Mouse (Mus musculus): ENCODE measurements around the gene Myo5c. TPM values are rescaled to one million over a fixed set of nuclear protein-coding genes. Genes with fewer than 3 reads are reported as not detected.
A peak's percentile ranks its signal among the peaks of the same experiment; 100 is the strongest.

The Myo5c gene
- total RNA-seq, 1 experiment from 2014 or later = 4.8 TPM

DNA sequence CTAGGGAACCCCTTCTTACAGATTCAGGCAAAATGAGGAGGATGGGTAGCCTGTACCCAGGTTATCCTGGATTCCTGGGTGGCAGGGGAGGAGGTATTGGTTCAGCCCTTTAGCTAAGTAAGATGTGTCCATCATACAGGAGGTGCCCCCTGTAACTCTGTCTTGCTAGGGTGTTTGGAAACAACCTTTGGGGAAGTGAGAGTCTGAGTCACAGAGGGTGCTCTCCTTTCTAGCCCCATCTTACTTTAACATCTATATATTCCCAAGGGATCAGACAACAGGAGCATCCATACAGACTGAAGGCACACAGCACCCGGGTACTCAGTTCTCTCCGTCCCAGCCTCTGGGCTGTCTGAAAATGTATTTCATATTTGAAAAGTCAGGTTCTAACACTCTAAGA is 50.4 kb downstream of the Myo5c start:
- no peak for DNase-seq

DNA sequence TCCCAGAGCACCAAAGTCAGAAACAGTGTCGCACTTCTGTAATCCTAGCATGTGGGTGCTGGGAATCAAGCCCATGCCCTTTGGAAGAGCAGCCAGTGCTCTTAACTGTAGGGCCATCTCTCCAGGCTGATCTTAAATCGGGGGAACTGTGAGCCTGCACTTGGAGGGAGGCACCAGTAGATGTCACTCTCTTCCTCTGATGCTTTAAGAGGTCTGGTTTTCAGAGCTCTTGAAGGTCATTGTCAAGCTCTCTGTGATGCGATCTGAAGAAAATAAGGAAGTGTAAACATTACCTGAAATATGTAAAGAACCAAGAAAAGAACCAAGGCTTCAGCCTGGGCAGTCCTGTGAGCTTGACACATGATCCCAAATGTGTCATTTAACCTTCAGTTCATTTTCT is 51.0 kb downstream of the Myo5c start:
- DNase-seq = peak; percentile 26

DNA sequence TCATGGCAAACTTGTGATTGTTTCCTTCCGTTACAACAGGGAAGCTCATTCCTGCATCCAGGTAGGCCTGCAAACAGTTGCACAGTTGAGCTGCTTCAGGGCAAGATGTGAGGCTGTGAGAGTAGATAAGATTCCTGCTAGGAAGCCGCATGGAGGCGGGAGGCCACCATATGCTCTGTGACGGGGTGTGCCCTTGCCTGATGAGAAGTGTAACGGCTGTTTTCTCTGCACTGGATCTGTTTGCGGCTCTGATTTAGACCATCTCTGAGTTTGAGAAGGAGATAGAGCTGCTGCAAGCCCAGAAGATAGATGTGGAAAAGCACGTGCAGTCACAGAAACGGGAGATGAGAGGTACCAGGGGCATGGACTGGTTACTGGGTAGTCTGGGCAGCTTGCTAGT is 51.8 kb downstream of the Myo5c start:
- DNase-seq = no peak

DNA sequence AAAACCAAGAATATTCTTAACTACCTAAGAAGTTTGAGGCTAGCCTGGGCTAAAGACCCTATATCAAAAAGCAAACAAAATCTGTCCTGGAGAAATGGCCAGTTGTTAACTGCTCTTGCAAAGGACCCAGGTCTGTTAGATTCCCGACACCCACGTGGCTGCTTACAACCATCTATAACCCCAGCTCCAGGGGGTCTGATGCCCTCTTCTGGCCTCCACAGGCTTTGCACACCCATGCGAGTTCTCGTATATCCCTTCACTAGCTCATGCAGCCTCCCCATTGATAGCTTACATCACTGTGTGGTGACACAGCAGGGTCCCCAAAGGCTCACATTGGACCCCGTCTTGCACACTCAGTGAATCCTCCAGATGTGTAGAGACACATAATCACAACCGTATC is 53.5 kb downstream of the Myo5c start:
- DNase-seq = no peak

DNA sequence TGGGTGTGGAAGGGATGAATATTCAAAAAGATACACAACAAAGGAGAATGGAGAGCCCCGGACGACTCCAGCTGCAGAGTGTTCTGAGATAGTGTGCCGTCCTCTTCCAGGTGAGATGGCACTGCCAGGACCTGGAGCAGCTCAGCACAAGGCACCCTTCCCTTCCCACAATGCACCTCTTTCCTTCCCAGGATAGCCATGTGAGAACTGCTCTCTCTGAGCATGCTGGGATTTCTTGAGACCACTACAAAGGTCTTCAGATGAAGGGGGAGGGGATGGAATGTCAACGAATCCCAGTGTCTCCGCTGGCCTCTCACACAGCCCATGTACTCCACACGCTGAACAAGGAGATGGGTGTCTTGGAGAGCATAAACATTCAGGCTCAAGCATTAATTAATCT is 55.8 kb downstream of the Myo5c start:
- DNase-seq = no peak

DNA sequence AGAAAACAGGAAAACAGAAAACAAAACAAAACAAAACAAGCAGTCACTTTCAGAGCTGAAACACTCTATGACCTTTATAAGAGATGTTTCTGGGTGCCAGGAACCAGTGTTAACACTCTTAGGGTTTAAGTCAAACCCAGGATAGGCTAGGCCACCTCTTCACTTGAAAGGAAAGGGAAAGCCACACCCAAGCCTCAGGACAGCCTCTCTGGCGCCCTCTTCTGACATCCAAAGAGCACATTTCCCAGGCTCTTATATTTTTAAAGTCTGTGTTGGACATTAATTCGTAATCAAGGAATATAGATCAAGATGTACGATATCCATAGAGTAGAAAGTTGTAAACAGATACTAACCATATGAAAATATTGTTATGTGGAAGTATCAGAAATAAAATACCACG is 57.7 kb downstream of the Myo5c start:
- DNase-seq = no peak

DNA sequence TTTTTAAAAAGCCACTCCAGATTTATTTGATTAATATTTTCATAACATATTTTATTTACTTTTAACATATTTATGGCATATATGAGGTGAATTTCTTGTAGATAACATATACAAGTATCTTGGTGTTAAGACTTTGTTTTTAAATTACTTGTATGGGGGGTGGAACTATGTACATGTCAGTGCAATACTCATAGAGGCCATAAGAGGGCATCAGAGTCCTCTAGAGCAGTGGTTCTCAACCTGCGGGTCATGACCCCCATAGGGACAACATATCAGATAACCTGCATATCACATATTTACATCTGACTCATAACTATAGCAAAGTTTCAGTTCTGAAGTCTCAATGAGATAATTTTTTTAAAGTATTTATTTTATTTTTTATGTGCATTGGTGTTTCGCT is 67.5 kb downstream of the Myo5c start:
- no peak for DNase-seq

DNA sequence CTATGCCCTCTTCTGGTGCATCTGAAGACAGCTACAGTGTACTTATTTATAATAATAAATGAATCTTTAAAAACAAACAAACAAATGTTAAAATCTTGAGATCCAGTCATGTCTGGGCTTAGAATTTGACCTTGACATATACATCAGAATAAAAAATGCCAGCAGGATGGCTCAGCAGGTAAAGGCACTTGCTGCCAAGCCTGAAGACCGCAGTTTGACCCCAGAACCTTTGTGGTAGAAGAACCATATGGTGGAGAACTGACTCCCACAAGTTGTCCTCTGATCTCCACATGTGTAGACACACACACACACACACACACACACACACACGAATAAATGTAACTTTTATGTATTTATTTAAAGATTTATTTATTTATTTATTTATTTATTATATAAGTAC is 71.2 kb downstream of the Myo5c start:
- DNase-seq = no peak

DNA sequence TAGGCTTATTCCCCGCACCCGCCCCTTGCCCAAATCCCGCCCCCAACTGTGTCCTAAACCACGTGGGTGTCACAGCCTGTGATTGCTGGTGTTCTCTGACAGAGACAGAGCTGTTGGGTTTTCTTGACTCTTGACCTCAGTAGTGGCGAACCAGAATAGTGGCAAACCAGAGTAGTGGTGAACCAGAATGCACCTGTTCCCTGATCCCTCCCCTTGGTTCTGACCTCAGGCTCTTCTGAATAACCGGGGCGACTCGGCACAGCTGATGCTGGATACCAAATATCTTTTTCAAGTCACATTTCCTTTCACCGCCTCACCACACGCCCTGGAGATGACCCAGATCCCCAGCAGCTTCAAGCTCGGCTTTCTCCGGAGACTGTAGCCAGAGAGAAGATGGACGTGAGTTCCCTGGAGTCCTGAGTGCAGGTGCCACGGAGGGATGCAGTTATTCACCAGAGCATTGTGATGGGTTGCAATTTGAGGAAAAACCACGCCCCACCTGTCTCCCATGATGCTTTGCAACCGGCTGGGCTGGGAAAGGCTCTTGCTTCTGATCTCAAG is 72.0 kb downstream of the Myo5c start:
- no peak for DNase-seq

DNA sequence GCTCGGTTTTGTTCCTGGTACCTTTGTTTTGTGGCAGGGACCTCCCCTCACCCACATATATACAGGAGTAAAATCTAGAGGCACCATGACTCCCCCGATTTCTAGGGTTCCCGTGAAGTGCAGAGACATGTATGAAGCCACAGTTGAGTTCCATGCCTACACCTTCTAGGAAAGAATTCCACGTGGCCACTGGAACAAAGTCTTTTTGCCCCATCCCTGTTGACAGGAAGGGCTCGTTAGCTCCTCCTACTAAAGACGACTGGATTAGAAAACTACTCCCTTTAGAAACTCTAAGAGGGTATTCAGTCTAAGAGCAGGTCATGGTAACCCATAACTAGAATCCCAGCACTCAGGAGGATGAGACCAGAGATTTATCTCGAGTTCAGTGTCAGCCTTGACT is 72.5 kb downstream of the Myo5c start:
- DNase-seq = no peak

DNA sequence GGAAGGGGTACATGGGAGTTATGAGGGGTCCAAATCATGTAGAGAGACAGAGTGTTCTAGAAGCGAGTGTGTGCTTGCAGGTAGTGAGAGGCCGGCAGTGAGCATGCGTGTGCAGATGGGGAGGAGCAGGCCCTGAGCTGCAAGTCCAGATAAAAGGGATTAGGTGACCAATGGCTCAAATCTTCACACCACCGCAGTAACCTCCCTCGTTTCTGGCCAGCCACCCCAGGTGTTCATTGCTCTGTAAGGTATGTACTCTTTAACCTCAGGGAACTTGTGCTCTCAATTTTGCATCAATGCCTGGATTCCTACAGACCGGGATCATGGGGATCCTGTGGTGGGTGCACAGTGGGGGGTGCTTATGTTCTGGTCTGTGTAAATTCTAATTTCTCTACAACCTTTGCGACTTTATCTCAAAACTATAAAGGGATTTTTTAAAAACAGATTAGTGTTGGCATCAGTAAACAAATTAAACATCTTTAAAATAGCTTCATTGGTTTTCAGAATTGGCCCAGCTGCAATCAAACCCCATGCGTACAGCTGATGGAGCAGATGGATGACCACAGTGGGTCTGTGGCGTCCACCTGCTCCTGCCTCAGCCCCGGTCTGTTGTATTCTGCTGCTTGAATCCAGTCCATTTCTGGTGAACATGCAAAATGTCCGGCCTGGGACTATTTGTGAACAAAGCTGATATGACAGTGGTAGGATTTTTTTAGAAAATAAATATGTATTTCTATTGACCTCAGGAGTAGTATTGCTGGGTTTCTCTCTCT is 74.5 kb downstream of the Myo5c start, which contains the start of gene Gnb5:
Gnb5 (plus strand) TSS at position 163 of the 773 bp plus-strand sequence.
- no peak for DNase-seq

DNA sequence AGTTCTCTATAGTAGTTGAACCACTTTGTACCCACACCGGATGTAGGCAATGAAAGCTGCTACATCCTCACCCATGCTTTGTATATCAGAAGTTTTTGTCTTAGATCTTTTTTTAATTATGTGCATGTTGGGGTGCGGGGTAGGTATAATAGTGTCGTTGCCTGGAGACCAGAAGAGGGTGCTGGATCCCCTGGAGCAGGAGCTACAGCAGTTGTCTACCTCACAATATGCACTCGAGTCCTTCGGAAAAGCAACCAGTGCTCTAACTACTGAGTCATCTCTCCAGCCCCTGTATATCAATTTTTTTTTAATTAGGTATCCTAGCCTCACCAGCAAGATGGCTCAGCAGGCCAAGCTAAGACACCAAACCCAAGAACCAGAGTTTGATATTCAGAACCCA is 75.2 kb downstream of the Myo5c start:
- no peak for DNase-seq

DNA sequence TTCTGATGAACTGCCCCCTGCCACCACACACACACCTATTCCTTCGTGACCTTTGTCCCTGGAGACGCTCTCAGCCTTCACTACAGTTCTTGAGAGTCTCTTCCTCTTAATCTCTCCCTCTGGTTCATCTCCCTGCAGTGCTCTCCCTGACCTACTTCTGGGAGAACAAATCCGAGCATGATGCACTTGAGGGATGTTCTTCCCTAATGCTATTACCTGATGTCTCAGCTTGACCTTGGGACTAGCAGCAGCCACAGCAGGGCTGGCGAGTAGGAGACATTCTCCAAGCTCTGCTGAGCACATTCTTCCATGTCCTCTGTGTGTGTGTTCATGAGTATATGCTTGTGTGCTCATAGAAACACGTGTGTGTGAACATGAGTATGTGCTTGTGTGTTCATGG is 76.8 kb downstream of the Myo5c start:
- no peak for DNase-seq

DNA sequence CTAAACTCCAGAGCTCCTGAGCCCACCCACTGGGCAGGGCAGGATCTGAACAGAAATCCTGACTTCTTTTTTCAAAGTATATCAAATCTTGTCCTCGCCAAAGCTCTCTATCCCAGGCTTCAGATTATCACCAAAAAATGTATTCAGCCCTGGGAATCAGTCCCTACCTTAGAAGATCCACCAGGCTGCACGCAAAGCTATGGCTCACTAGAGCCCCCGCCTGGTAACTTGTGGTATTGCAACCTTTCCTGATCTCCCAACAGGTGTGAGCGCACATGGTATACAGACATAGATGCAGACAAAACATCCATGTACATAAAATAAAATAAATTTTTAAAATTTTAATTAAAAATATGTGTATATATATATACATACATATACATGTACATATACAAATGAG is 80.2 kb downstream of the Myo5c start:
- peak; percentile 77 for DNase-seq

DNA sequence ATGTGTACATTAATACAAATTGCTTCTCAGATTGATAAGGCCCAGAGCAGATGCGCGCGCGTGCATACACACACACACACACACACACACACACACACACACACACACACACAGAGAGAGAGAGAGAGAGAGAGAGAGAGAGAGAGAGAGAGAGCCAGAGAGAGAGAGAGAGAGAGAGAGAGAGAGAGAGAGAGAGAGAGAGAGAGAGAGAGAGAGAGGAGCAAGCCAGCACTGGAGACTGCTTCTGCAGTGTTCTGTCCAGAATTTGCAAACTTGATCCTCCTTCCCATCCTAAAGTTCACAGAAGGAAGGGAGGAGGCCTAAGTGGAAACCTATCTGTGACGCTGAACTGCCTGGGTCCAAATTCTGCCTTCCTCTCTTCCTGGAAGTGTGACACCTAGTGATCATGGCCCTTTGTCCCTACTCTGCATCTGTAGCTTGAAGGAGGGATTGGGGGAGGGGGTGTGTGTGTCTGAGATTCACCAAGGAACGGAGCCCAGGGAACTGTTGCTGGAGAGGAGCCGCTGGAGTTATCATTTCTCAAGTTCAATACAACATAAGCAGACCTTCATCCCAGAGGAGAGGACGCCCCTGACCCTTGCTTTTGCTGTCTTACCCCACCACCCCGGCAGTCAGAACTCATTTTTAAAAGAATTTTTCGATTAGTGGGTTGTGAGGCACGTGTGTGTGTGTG is 81.5 kb downstream of the Myo5c start:
- DNase-seq = no peak

DNA sequence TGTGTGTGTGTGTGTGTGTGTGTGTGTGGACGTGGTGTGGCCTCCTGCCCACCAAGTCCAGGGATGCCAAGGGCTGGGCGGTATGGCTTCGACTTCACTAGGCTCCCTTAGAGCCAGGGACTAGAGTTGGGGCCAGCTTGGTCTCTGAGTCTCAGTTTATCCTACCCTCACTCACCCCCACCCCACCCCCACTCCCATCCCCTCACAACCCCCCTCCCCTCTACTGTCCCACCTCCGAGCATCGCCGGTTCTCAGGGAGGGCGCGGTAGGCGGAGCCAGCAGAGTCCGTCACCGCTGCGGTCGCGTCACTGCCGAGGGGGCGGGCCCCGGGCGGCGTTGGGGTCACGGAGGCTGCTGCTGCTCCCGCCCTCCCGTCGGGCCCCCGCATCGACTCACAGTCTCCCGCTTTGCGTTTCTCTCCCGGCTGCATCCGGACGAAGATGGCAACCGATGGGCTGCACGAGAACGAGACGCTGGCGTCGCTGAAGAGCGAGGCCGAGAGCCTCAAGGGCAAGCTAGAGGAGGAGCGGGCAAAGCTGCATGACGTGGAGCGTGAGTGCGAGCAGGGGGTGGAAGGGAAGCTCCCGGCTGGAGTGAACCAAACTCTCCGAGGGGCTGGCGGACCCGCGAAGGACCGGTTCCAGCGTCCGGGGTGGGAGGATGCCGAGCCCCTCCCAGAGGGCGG is 82.2 kb downstream of the Myo5c start:
- peak; percentile 86 for DNase-seq

DNA sequence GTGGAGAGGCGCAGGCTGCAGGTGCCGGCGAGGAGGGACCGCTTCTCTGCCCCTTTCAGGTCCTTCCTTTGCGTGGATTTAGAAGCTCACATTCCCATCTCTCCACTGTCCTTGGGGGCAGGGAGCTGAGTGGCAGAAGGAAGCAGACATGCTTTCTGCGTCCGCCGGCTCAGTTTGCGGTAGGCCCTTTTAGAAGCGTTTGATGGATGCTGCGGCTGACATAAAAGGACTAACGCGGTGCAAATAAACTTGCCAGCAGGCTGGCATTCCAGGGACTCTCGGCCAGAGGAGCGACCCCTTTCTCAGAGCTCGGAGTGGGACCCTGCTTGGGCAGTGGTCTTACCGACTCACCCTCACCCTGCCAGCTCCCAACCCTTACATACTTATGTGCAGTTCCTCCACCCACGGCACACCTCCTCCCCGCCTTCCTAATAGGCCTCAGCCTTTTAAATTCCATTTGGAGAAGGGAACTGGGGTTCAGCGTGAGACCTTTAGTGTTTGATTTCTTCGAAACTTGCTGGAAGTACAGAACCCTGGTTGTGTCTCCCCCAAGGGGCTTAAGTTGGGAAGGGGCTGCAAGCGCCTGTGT is 82.8 kb downstream of the Myo5c start:
- DNase-seq = peak; percentile 20

DNA sequence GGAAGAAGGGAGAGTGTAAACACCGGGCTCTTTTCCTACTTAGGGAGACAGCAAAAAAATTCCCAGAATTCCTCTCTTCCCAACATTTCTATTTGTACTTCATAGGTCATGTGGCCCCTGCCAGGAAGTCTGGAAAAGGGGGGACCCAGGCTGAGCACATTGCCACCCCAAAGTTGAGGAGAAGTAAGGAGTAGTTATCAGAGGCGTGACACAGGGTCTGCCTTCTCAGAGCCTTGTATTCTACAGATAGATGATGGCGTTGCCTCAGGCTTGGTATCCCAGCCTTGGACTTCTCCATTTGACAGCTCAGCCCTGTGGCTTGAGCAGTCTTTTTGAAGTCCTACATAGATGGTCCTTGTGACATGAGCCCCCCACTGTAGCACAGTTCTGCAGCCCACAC is 83.4 kb downstream of the Myo5c start:
- DNase-seq = no peak

DNA sequence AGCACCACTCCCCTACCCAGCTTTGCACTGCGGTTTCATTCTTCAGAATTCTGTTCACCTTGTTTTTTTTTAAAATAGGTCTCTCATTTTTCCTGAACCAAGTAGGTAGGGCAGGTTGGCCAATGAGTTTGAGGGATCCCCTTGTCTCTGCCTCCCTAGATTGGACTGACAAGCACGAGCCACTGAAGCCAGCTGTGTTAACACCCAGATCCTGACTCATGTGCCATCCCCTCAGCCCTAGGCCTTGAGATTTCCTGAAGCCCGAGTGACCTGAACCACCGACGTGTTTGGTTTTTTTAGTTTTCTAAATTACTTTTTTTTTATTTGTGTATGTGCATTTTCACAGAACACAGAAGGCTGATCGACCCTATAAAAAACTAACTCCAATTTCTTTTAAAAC is 85.0 kb downstream of the Myo5c start:
- DNase-seq = peak; percentile 26

DNA sequence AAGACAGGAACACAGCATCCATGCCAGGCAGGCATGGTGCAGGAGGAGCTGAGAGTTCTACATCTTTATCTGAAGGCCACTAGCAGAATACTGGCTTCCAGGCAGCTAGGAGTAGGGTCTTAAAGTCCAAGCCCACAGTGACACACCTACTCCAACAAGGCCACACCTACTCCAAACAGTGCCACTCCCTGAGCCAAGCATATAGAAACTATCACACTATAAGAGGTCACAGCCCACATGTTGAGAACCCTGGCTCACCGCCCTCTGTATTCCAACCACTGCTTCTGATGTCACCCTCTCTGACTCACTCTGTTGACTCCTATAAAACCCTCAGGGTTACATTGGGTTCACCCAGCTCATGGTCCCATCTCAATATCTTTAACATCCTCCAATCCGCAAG is 86.4 kb downstream of the Myo5c start:
- peak; percentile 44 for DNase-seq

DNA sequence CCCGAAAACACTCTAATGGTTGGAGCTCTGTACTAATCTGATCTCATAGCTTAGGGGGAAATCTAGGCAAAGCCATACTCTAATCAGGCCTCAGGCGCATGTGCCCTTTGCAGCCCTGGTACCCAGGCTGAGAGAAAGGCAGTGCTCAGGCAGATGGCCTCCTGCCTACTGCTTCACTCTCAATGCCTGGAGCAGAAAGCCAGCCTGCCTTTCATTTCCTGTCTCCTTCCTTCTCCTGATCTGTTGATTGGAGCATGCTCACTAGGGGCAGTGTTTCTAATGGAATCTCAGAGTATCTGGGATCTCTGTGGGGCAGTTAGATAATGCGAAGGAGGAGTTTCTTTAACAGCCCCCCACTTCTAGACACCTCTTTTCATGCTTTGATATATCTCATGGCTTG is 87.5 kb downstream of the Myo5c start:
- DNase-seq = no peak

DNA sequence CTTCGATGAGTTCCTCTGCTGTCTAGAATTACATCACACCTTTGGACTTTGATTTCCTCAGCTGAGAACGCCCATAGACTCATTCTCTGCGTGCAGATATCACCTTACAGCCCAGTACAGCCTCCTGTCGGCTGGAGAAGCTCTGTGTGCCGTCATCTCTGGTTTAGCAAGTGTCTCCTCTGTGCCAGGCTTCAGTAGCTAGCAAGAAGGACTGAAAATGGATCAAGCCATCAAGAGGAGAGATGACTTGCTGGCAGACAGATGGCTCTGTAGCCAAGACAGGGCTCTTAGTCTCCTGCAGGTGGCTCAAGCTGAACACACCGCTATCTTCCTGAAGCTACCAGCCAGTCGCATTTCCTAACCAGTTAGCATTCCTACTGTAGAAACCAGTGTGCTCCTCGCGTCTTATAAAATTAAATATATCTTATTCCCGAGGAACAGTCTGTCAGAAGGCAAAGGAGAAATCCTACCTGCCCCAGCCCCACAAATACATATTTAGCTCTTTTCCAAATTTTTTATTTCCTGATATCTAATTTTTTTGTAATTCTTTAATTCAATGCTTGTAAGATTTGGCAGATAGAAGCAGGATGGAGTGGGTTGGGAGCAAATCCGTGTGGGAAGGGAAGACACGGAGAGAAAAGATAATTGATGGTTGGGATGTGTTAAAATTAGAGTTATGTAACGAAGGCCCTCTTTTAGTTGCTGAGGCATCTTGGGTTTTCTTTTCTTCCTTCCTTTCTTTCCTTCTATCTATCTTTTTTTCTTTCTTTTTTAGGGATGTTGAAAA is 90.5 kb downstream of the Myo5c start:
- DNase-seq = no peak

All from adrenal gland, postnatal 25 days (tissue).